Mouse (Mus musculus): ENCODE measurements around the gene Fbxl5. TPM values are rescaled to one million over a fixed set of nuclear protein-coding genes. Genes with fewer than 3 reads are reported as not detected.

Gene Fbxl5
- total and polyA plus RNA-seq, 3 experiments: 20.9 to 45.3 (median 28.1) TPM

DNA sequence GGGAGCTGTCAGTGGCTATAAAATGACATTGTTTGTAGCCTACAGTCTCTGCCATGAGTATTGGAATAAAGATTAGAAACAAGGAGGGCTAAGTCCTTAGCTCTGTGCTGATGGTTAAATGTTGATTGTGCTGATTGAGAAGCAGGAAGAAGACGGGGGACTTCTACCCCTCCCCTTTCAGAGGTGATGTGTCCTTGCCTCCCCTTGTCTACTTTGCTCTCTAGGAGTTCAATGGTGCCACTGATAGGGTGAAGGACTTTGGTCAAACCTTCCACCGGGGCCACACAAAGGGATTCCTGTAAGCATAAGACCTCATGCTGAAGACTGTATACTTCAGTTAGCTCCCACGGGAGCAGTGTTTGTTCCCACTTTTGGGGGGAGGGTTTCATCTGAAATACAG, 1.4 kb upstream of the Fbxl5 start:
- in situ Hi-C loops (cut with MboI; ENCODE audit: low pct_ligation_motif_present, low pct_unique_long_range_greater_than_20kb, low sequenced_read_pairs) (no loop called here), dilution Hi-C loops (cut with MboI; ENCODE audit: extremely low pct_ligation_motif_present, extremely low pct_unique_long_range_greater_than_20kb, low sequenced_read_pairs) (no loop called here)
- no peaks in the 10 kb centered on the region for H3K9me3 ChIP-seq (replicated peaks; ENCODE audit: low read length)
- H3K27ac ChIP-seq (ENCODE audit: insufficient read depth, low read depth): no peak overlapping the region
- no peaks in the 10 kb centered on the region for H3K79me2 ChIP-seq (replicated peaks; ENCODE audit: control insufficient read depth, extremely low read depth, insufficient read depth, poor library complexity, severe bottlenecking)
- no peak for TF ChIP-seq SIN3A (IDR thresholded peaks at IDR 0.05; ENCODE audit: low read length)
- TF ChIP-seq SMC3 (IDR thresholded peaks at IDR 0.05; ENCODE audit: low read depth, low read length): no peak
- TF ChIP-seq CTCF (conservative IDR thresholded peaks at IDR 0.05 in 1 of 2, IDR thresholded peaks at IDR 0.05 in 1 of 2; ENCODE audit: low read depth in 2 of 2, low read length in 2 of 2): no peak
- TF ChIP-seq IRF4 (IDR thresholded peaks at IDR 0.05; ENCODE audit: low read depth, low read length): no peak
- TF ChIP-seq ZKSCAN1 (IDR thresholded peaks at IDR 0.05; ENCODE audit: borderline replicate concordance, low read depth, low read length): no peak
- TF ChIP-seq MAFK (IDR thresholded peaks at IDR 0.05; ENCODE audit: insufficient replicate concordance, low read length): no peak
- no peak for TF ChIP-seq TCF12 (IDR thresholded peaks at IDR 0.05; ENCODE audit: low read depth, low read length)
- TF ChIP-seq BHLHE40 (IDR thresholded peaks at IDR 0.05; ENCODE audit: low read depth, low read length): no peak
- no peak for TF ChIP-seq MAX (IDR thresholded peaks at IDR 0.05; ENCODE audit: low read length)
- TF ChIP-seq ZMIZ1 (IDR thresholded peaks at IDR 0.05; ENCODE audit: low read depth, low read length): no peak
- no peak for TF ChIP-seq CHD1 (IDR thresholded peaks at IDR 0.05; ENCODE audit: low read depth, low read length)
- TF ChIP-seq GABPA (IDR thresholded peaks at IDR 0.05; ENCODE audit: insufficient replicate concordance, low read depth, low read length): no peak
- no peak for TF ChIP-seq RAD21 (IDR thresholded peaks at IDR 0.05; ENCODE audit: low read depth, low read length)
- TF ChIP-seq NELFE (IDR thresholded peaks at IDR 0.05; ENCODE audit: low read depth, low read length): no peak
- TF ChIP-seq MEF2A (IDR thresholded peaks at IDR 0.05; ENCODE audit: borderline replicate concordance, low read depth, low read length): no peak
- TF ChIP-seq RCOR1 (conservative IDR thresholded peaks at IDR 0.05; ENCODE audit: low read depth, low read length): no peak
- H3K4me3 ChIP-seq (replicated peaks in 1 of 3; ENCODE audit: low read depth in 2 of 3, low read length in 2 of 3, poor library complexity in 1 of 3): no peak overlapping the region
- H3K4me1 ChIP-seq (ENCODE audit: control insufficient read depth in 1 of 2, insufficient read depth in 2 of 2): peaks cover 12 to 57% of the 10 kb centered on the region in 2 experiments
- no peak overlapping the region for H3K4me2 ChIP-seq (ENCODE audit: insufficient read depth, low read depth, poor library complexity, severe bottlenecking)
- DNase-seq (ENCODE audit: extremely low read depth): no peak
- no peak overlapping the region for H3K9ac ChIP-seq (ENCODE audit: insufficient read depth, low read depth)
- peaks cover 0 to 38% of the 10 kb centered on the region in 2 experiments for H3K36me3 ChIP-seq (replicated peaks in 1 of 2; ENCODE audit: control insufficient read depth in 1 of 2, insufficient read depth in 1 of 2, low read length in 1 of 2)
- no peaks in the 10 kb centered on the region for H3K27me3 ChIP-seq (replicated peaks)

DNA sequence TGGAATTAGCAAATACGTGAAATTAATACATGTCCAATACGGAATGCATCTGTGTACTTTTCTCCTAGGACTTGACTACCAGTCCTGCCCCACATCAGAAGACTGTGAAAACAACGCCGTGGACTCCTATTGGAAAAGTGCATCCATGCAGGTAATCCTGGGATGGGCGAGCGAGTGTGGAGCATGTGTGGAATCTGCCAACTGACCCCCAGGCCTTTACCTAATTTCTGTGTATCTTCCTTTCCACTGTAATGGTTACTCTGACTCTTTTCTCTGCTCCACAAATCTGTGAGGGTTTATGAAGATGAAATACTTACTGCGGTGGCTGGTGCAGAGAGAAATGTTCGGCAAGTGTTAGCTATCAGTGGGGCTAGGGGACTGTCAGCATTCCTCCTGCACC, 761 bp upstream of the Fbxl5 start:
- no peak for TF ChIP-seq RCOR1 (conservative IDR thresholded peaks at IDR 0.05; ENCODE audit: low read depth, low read length)
- no peak for TF ChIP-seq BHLHE40 (IDR thresholded peaks at IDR 0.05; ENCODE audit: low read depth, low read length)
- TF ChIP-seq MYC (IDR thresholded peaks at IDR 0.05; ENCODE audit: low read depth, low read length): no peak
- no peak for TF ChIP-seq HCFC1 (IDR thresholded peaks at IDR 0.05; ENCODE audit: low read depth, low read length)
- TF ChIP-seq USF2 (conservative IDR thresholded peaks at IDR 0.05; ENCODE audit: low read depth, low read length): no peak
- TF ChIP-seq SIN3A (IDR thresholded peaks at IDR 0.05; ENCODE audit: low read length): no peak
- Histone ChIP-seq H3K4me1 (ENCODE audit: control insufficient read depth in 1 of 2, insufficient read depth in 2 of 2) (peaks cover 12 to 57% of the 10 kb centered on the region in 2 experiments), H3K27me3 (replicated peaks) (no peaks in the 10 kb centered on the region), H3K36me3 (replicated peaks in 1 of 2; ENCODE audit: control insufficient read depth in 1 of 2, insufficient read depth in 1 of 2, low read length in 1 of 2) (peaks cover 0 to 32% of the 10 kb centered on the region in 2 experiments), H3K4me2 (ENCODE audit: insufficient read depth, low read depth, poor library complexity, severe bottlenecking) (no peak overlapping the region), H3K4me3 (replicated peaks in 1 of 3; ENCODE audit: low read depth in 2 of 3, low read length in 2 of 3, poor library complexity in 1 of 3) (no peak overlapping the region), H3K79me2 (replicated peaks; ENCODE audit: control insufficient read depth, extremely low read depth, insufficient read depth, poor library complexity, severe bottlenecking) (no peaks in the 10 kb centered on the region), H3K9ac (ENCODE audit: insufficient read depth, low read depth) (no peak overlapping the region), H3K27ac (ENCODE audit: insufficient read depth, low read depth) (no peak overlapping the region), H3K9me3 (replicated peaks; ENCODE audit: low read length) (no peaks in the 10 kb centered on the region)
- no peak for DNase-seq (ENCODE audit: extremely low read depth)
- in situ Hi-C loops (cut with MboI; ENCODE audit: low pct_ligation_motif_present, low pct_unique_long_range_greater_than_20kb, low sequenced_read_pairs): no loop called here
- dilution Hi-C loops (cut with MboI; ENCODE audit: extremely low pct_ligation_motif_present, extremely low pct_unique_long_range_greater_than_20kb, low sequenced_read_pairs): no loop called here

Measured in CH12.LX (cell line).